Mouse (Mus musculus) brain, embryonic 14.5 days (tissue): ENCODE data around the gene Opn1sw.

Experiments
- CTCF ChIP-seq: fragments of 200-500 bp; IDR thresholded peaks from 2 replicates; pipeline ENCODE4 v1.5.1; 2012; ENCODE audit warnings: inconsistent platforms, mild to moderate bottlenecking, moderate library complexity, borderline replicate concordance; ENCODE audit not compliant: insufficient read depth, insufficient read length; ENCODE audit errors: extremely low read depth
- POLR2A ChIP-seq: fragments of 200-500 bp; IDR thresholded peaks from 2 replicates; pipeline ENCODE4 v1.6.1; 2012; ENCODE audit warnings: mild to moderate bottlenecking, inconsistent platforms, borderline replicate concordance; ENCODE audit not compliant: poor library complexity, insufficient read depth, insufficient read length, severe bottlenecking; ENCODE audit errors: extremely low read depth

GRCm38 (mm10) chr6:29360211-29360610 is 28.1 kb downstream of the Opn1sw start:
- no peak for TF ChIP-seq CTCF
- no peak for TF ChIP-seq POLR2A
